Mouse (Mus musculus): ENCODE results near the gene 6820408C15Rik. TPM values are rescaled to one million over a fixed set of nuclear protein-coding genes. Genes with fewer than 3 reads are reported as not detected.

6820408C15Rik gene
- polyA plus RNA-seq, 1 experiment from 2014 or later = 0.12 TPM

- Histone ChIP-seq H3K9ac (ENCODE audit: low read depth, low read length) (no peak within 1 kb of the TSS), H3K4me1 (ENCODE audit: control insufficient read depth, low read depth, low read length) (no peaks in the 10 kb centered on the region), H3K27ac (ENCODE audit: low read length) (no peak within 1 kb of the TSS), H3K9me3 (replicated peaks; ENCODE audit: control insufficient read depth, low read length) (no peaks in the 10 kb centered on the region), H3K27me3 (ENCODE audit: control insufficient read depth, insufficient read depth, low read depth, low read length) (no peaks in the 10 kb centered on the region; the same call in 1 of the 2 replicates), H3K36me3 (ENCODE audit: control insufficient read depth, insufficient read depth) (no peaks in the 10 kb centered on the region), H3K4me3 (ENCODE audit: low read depth, low read length) (no peak within 1 kb of the TSS), H3K4me2 (ENCODE audit: low read depth, low read length) (no peak within 1 kb of the TSS)
- WGBS (ENCODE audit: insufficient replicate concordance) = 46% methylated on average over 2 of the region's 2 CpGs
- ATAC-seq (ENCODE audit: low read depth) = no peak
Observed at GRCm38 (mm10) chr2:152476763-152477162, 61.4 kb downstream of the 6820408C15Rik start, which contains the start of gene Defb20. TSS of gene Defb20 (plus strand) at chr2:152477063.

- H3K9me3 ChIP-seq (replicated peaks; ENCODE audit: control insufficient read depth, low read length) = no peaks in the 10 kb centered on the region
- no peak overlapping the region for H3K4me3 ChIP-seq (ENCODE audit: low read depth, low read length)
- H3K4me2 ChIP-seq (ENCODE audit: low read depth, low read length) = no peak overlapping the region
- no peak for ATAC-seq (ENCODE audit: low read depth)
- no peak overlapping the region for H3K27ac ChIP-seq (ENCODE audit: low read length)
- WGBS (ENCODE audit: insufficient replicate concordance) = 39% methylated on average over 3 of the region's 3 CpGs
- H3K27me3 ChIP-seq (ENCODE audit: control insufficient read depth, insufficient read depth, low read depth, low read length) = no peaks in the 10 kb centered on the region
- H3K9ac ChIP-seq (ENCODE audit: low read depth, low read length) = no peak overlapping the region
- H3K4me1 ChIP-seq (ENCODE audit: control insufficient read depth, low read depth, low read length) = no peaks in the 10 kb centered on the region
- H3K36me3 ChIP-seq (ENCODE audit: control insufficient read depth, insufficient read depth) = no peaks in the 10 kb centered on the region
Observed at GRCm38 (mm10) chr2:152480881-152481280, 65.5 kb downstream of the 6820408C15Rik start.

DNA sequence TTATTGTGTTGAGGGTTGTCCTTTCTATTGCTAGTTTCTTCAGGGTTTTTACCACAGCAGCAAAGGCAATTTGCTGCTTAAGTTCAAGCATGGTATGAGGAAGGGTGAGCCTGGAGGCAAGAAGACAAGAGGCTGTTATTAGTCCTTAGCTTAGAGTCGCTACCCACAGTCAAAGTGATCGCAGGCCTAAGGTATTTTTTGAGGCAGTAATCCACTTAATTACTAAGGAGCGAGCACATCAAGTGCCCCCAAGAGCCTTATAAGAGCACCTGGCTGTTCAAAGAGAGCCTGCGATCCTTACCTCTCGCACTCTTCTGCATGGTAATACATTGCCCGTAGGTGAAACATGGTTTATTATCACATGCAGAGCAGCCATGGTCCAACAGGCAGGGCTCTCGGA, 66.3 kb downstream of the 6820408C15Rik start:
- ATAC-seq (ENCODE audit: low read depth) = no peak
- Histone ChIP-seq H3K4me3 (ENCODE audit: low read depth, low read length) (no peak overlapping the region), H3K27ac (ENCODE audit: low read length) (no peak overlapping the region), H3K9me3 (replicated peaks; ENCODE audit: control insufficient read depth, low read length) (no peaks in the 10 kb centered on the region), H3K4me1 (ENCODE audit: control insufficient read depth, low read depth, low read length) (no peaks in the 10 kb centered on the region), H3K27me3 (ENCODE audit: control insufficient read depth, insufficient read depth, low read depth, low read length) (no peaks in the 10 kb centered on the region), H3K4me2 (ENCODE audit: low read depth, low read length) (no peak overlapping the region), H3K9ac (ENCODE audit: low read depth, low read length) (no peak overlapping the region), H3K36me3 (ENCODE audit: control insufficient read depth, insufficient read depth) (no peaks in the 10 kb centered on the region)
- 65% methylated on average over 7 of the region's 7 CpGs for WGBS (ENCODE audit: insufficient replicate concordance)

GRCm38 (mm10) chr2:152487024-152487423, 71.6 kb downstream of the 6820408C15Rik start:
- no peaks in the 10 kb centered on the region for H3K36me3 ChIP-seq (ENCODE audit: control insufficient read depth, insufficient read depth)
- ATAC-seq (ENCODE audit: low read depth) = no peak
- no peak overlapping the region for H3K27ac ChIP-seq (ENCODE audit: low read length)
- H3K4me2 ChIP-seq (ENCODE audit: low read depth, low read length) = no peak overlapping the region
- H3K4me3 ChIP-seq (ENCODE audit: low read depth, low read length) = no peak overlapping the region
- WGBS (ENCODE audit: insufficient replicate concordance) = 41% methylated on average over 2 of the region's 2 CpGs
- no peaks in the 10 kb centered on the region for H3K27me3 ChIP-seq (ENCODE audit: control insufficient read depth, insufficient read depth, low read depth, low read length)
- H3K4me1 ChIP-seq (ENCODE audit: control insufficient read depth, low read depth, low read length) = no peaks in the 10 kb centered on the region
- no peaks in the 10 kb centered on the region for H3K9me3 ChIP-seq (replicated peaks; ENCODE audit: control insufficient read depth, low read length)
- no peak overlapping the region for H3K9ac ChIP-seq (ENCODE audit: low read depth, low read length)

- no peak for ATAC-seq (ENCODE audit: low read depth)
Observed at GRCm38 (mm10) chr2:152490038-152490437, 74.7 kb downstream of the 6820408C15Rik start, which contains the start of gene Defb22. TSS of gene Defb22 (minus strand) at chr2:152490138.

GRCm38 (mm10) chr2:152493151-152493550, 77.8 kb downstream of the 6820408C15Rik start:
- H3K9me3 ChIP-seq (replicated peaks; ENCODE audit: control insufficient read depth, low read length) = no peaks in the 10 kb centered on the region
- WGBS (ENCODE audit: insufficient replicate concordance) = 56% methylated on average over 6 of the region's 6 CpGs
- H3K4me3 ChIP-seq (ENCODE audit: low read depth, low read length) = no peak overlapping the region
- H3K4me1 ChIP-seq (ENCODE audit: control insufficient read depth, low read depth, low read length) = no peaks in the 10 kb centered on the region
- no peak overlapping the region for H3K4me2 ChIP-seq (ENCODE audit: low read depth, low read length)
- H3K27ac ChIP-seq (ENCODE audit: low read length) = no peak overlapping the region
- H3K27me3 ChIP-seq (ENCODE audit: control insufficient read depth, insufficient read depth, low read depth, low read length) = no peaks in the 10 kb centered on the region
- H3K36me3 ChIP-seq (ENCODE audit: control insufficient read depth, insufficient read depth) = no peaks in the 10 kb centered on the region
- no peak for ATAC-seq (ENCODE audit: low read depth)
- no peak overlapping the region for H3K9ac ChIP-seq (ENCODE audit: low read depth, low read length)

More at GRCm38 (mm10) chr2:152490038-152490437, 74.7 kb downstream of the 6820408C15Rik start, which contains the start of gene Defb22:
- no peaks in the 10 kb centered on the region for H3K27me3 ChIP-seq (ENCODE audit: control insufficient read depth, insufficient read depth, low read depth, low read length)
- no peak within 1 kb of the TSS for H3K27ac ChIP-seq (ENCODE audit: low read length)
- H3K9me3 ChIP-seq (replicated peaks; ENCODE audit: control insufficient read depth, low read length) = no peaks in the 10 kb centered on the region
- no peaks in the 10 kb centered on the region for H3K36me3 ChIP-seq (ENCODE audit: control insufficient read depth, insufficient read depth)
- H3K9ac ChIP-seq (ENCODE audit: low read depth, low read length) = no peak within 1 kb of the TSS
- H3K4me3 ChIP-seq (ENCODE audit: low read depth, low read length) = no peak within 1 kb of the TSS
- no peak within 1 kb of the TSS for H3K4me2 ChIP-seq (ENCODE audit: low read depth, low read length)
- no peaks in the 10 kb centered on the region for H3K4me1 ChIP-seq (ENCODE audit: control insufficient read depth, low read depth, low read length)

Other genes with a start within 250 kb of the 6820408C15Rik start
- gene Csnk2a1, start 188.7 kb upstream of the 6820408C15Rik start, polyA plus RNA-seq (2015; fragmentation: Nextera tagmentation; extraction: Ambion mirVana) = 33.5 and 36.4 TPM in 2 replicates
- gene Tbc1d20, start 121.8 kb upstream of the 6820408C15Rik start, polyA plus RNA-seq (2015; fragmentation: Nextera tagmentation; extraction: Ambion mirVana) = 11.3 and 11.7 TPM in 2 replicates
- gene Rbck1, start 82.9 kb upstream of the 6820408C15Rik start, polyA plus RNA-seq (2015; fragmentation: Nextera tagmentation; extraction: Ambion mirVana) = 37.7 and 40.2 TPM in 2 replicates
- gene Trib3, start 71.6 kb upstream of the 6820408C15Rik start, polyA plus RNA-seq (2015; fragmentation: Nextera tagmentation; extraction: Ambion mirVana) = 6.5 and 6.8 TPM in 2 replicates
- not detected in 2 replicates for gene Nrsn2, start 38.9 kb upstream of the 6820408C15Rik start, polyA plus RNA-seq (2015; fragmentation: Nextera tagmentation; extraction: Ambion mirVana)
- gene Sox12, start 17.5 kb upstream of the 6820408C15Rik start, polyA plus RNA-seq (2015; fragmentation: Nextera tagmentation; extraction: Ambion mirVana) = 0.77 and 0.99 TPM in 2 replicates
- 6.4 and 6.7 TPM in 2 replicates for gene Zcchc3, start 560 bp upstream of the 6820408C15Rik start, polyA plus RNA-seq (2015; fragmentation: Nextera tagmentation; extraction: Ambion mirVana)
- not detected in 2 replicates for gene Defb23, start 49.0 kb downstream of the 6820408C15Rik start, polyA plus RNA-seq (2015; fragmentation: Nextera tagmentation; extraction: Ambion mirVana)
- not detected in 2 replicates for gene Defb20, start 61.5 kb downstream of the 6820408C15Rik start, polyA plus RNA-seq (2015; fragmentation: Nextera tagmentation; extraction: Ambion mirVana)
- not detected in 2 replicates for gene Defb22, start 74.6 kb downstream of the 6820408C15Rik start, polyA plus RNA-seq (2015; fragmentation: Nextera tagmentation; extraction: Ambion mirVana)
- not detected in 2 replicates for gene Defb26, start 96.1 kb downstream of the 6820408C15Rik start, polyA plus RNA-seq (2015; fragmentation: Nextera tagmentation; extraction: Ambion mirVana)
- not detected in 2 replicates for gene Defb28, start 102.7 kb downstream of the 6820408C15Rik start, polyA plus RNA-seq (2015; fragmentation: Nextera tagmentation; extraction: Ambion mirVana)
- not detected in 2 replicates for gene Defb29, start 124.5 kb downstream of the 6820408C15Rik start, polyA plus RNA-seq (2015; fragmentation: Nextera tagmentation; extraction: Ambion mirVana)
- gene Gm17416, start 153.8 kb downstream of the 6820408C15Rik start, polyA plus RNA-seq (2015; fragmentation: Nextera tagmentation; extraction: Ambion mirVana) = not detected in 2 replicates
- gene Defb21, start 157.2 kb downstream of the 6820408C15Rik start, polyA plus RNA-seq (2015; fragmentation: Nextera tagmentation; extraction: Ambion mirVana) = not detected in 2 replicates
- gene Defb19, start 164.7 kb downstream of the 6820408C15Rik start, polyA plus RNA-seq (2015; fragmentation: Nextera tagmentation; extraction: Ambion mirVana) = not detected in 2 replicates
- not detected in 2 replicates for gene Defb45, start 183.8 kb downstream of the 6820408C15Rik start, polyA plus RNA-seq (2015; fragmentation: Nextera tagmentation; extraction: Ambion mirVana)
- not detected in 2 replicates for gene Defb36, start 188.7 kb downstream of the 6820408C15Rik start, polyA plus RNA-seq (2015; fragmentation: Nextera tagmentation; extraction: Ambion mirVana)
- not detected in 2 replicates for gene Defb25, start 207.5 kb downstream of the 6820408C15Rik start, polyA plus RNA-seq (2015; fragmentation: Nextera tagmentation; extraction: Ambion mirVana)
- 1.1 TPM in 2 replicates for gene Rem1, start 211.4 kb downstream of the 6820408C15Rik start, polyA plus RNA-seq (2015; fragmentation: Nextera tagmentation; extraction: Ambion mirVana)